Mouse (Mus musculus) R1 (cell line): ENCODE results near the gene Pgm1.
A peak's percentile ranks its signal among the peaks of the same experiment; 100 is the strongest.

ENCODE experiments used
- DNase-seq: peaks from one replicate; pipeline ENCODE4 v3.0.0-alpha.2; 2018; ENCODE audit warnings: low read depth, low spot score

Gene Pgm1

GRCm38 (mm10) chr4:99929149-99929612 lies at the start of gene Pgm1:
Gene Pgm1 (plus strand): TSS chr4:99929414.
- DNase-seq = peak; percentile 81

GRCm38 (mm10) chr4:99881882-99882281 lies 47.3 kb upstream of the Pgm1 start:
- DNase-seq = peak; percentile 11

DNA sequence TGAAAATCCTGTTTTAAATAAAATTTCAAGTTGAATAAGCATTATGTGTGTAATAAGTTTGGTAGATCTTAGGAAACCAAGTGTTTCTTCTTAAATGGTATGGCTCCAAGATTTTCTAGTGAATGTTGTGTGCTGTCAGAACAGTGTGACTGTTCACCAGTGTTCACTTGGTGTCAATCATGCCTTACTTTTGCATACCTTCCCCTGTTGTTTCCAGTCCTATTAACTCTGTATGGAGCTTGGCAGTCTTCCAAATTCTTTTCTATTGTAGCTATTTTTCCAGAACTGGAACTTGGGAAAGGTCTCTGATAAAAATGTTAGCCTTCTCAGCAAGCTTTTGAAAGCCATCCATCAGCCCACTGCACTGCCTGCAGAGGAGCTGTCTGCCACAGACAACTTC lies 46.8 kb upstream of the Pgm1 start:
- DNase-seq = no peak

- DNase-seq = peak; percentile 45
These were observed 15.2 kb upstream of the Pgm1 start for GRCm38 (mm10) chr4:99913894-99914451.

DNA sequence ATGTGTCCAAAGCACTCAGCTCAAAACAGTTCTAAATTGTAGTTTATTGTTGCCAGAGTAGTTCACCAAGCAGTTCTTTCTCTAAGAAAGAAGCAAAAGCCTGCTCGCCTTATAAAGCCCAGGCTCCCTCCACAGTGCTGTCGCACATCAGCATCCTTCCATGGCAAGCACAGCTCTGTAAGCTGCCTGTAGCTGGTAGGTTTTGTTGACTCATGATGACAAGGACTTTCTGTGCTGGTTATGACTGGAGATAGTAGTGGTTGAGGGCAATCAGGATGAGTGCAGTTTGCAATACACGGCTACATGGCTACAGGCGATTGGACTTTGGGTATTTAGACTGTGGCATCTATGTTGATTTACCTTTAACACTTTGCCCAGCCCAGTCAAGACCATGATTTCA lies 2.8 kb upstream of the Pgm1 start:
- DNase-seq = no peak

DNA sequence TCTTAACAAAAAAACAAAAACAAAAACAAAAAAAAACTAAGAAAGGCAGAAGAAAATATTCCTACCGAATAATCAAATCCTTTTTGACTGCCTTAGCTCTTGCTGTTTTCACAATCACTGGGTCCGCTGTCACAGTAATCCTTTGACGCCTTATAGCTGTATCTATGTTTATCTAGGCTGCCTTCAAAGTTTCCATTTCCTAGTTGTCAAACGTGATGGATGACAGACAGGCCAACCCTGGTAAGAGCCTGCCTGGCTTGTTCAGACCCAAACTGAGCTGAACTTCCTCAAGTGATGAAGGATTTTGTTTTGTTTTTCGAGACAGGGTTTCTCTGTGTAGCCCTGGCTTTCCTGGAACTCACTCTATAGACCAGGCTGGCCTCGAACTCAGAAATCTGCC lies 693 bp upstream of the Pgm1 start:
- DNase-seq = no peak

DNA sequence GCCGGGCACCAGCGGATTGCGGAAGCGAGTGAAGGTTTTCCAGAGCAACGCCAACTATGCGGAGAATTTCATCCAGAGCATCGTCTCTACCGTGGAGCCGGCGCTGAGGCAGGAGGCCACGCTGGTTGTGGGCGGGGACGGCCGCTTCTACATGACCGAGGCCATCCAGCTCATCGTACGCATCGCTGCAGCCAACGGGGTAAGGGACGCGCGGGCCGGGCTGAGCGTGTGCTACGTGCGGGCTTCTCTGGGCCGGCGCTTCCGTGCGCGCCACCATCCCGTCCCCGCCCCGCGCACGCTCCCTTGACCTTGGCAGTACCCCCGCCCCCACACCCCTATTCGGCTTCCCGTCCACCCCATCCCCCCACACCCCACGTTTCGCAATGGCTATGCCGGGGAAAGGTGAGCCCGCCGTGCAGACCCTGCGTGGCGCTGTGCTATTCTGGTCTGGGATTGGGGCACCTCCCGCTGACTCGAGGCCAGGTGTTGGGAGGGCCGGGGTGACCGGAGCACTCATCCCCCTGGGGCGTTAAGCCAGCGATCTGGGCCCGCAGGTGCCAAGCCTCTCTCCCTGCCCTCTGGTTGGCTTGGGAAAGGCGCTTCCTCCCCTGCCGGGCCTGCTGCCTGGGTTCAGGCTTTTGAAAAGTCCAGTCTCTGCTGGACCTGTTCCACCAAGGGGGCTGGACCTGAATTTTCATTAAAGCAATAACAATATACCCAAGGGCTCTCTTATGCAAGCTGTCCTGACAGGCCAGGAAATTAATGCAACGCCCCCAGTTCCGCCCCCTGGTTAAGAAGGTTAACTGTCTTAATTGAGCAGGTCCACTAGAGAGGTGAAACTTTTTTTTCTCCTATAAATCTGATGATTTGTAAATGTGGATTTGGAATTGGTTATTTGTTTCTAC lies 651 bp downstream of the Pgm1 start, which contains the start of gene Itgb3bp:
TSS of gene Itgb3bp (minus strand) at position 201 of the 905 bp plus-strand sequence.
- peak; percentile 76 for DNase-seq

GRCm38 (mm10) chr4:99930518-99931239 lies 1.5 kb downstream of the Pgm1 start:
- DNase-seq = no peak

DNA sequence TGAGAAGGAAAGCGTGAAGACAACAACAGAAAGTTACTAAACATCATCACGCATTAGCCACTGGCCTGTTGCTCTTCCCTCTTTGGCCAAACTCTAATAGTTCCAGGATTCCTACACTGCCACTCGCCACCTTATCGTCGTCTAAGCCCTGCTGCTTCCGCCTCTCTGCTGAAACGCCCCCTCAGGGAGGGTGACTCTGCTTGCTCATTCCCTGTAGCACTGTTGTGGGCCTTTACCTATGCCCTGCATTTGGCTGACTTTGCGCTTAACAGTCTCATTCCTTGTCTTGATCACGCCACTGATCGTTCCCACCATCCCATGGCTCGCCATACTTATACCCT lies 2.0 kb downstream of the Pgm1 start:
- no peak for DNase-seq

DNA sequence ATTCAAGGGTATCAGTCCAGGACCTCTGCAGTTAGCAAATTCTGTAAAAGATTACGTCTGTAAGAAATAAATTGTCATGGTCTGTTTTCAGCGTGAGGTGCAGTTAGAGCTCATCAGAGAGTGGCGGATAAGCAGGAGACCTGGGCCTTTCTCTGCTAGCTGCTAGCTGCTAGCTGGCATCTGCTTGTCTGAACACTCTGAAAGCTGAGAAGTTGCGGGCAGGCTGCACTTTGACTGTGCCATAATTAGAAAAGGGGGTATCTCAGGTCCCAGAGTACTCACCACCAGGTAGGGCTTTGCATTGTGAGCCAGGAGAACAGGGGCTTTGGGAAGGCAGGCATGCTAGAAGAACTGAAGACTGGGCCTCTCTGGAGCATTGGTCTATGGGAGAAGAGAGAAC lies 2.6 kb downstream of the Pgm1 start:
- no peak for DNase-seq

GRCm38 (mm10) chr4:99934859-99935258 lies 5.6 kb downstream of the Pgm1 start:
- no peak for DNase-seq

DNA sequence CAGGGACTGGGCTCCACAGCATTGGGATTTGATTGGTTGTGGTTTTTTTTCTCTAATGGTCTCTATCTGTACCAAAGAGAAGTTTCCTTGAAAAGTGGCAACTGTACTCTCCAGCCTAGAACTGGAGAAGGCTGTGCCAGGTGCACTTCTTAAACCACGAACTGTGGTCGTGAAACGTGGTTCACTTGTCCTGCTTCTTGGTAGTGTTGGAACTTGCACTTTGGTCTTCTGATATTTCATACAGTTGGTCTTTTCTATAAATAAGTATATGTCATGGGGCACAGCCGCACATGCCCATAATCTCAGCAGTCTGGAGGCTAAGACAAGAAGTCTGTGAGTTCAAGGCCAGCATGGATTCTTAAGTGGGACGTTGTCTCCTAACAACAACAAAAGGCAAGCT lies 7.1 kb downstream of the Pgm1 start:
- DNase-seq = no peak

DNA sequence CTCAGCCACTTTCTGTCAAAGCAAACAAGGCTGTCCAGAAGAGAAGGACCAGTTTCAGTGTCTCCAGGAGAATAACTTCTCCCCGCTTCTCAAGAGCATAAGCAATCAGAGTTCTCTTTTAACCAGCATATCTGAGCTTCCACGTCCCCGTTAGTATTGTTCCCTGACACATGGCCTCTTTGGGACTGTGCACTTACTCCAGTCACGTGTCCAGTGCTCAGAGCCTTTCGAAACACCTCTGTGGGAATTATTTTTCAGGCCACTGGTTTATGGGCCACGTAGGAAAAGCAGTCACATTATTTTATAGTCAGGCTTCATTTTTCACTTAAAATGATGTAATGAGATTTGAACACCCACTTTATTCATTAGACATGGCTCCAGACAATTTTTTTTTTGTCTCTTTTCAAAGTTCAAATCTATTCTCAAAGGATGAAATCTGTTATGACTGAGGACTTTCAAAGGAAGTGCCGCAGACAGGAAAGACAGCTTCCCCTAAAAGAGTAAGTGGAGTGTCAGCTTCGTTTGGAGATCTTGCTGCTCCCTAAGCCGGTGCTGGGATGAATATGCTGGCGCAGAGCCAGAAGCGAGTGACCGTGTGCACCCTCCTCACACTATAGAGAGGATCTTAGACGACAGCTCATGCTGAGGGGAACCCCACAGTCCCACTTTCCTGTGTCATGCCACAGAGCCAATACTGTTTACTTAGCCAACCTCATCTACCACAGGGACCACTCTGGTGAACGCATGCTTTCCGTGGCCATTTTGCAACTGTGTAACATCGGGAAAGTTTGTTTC lies 10.7 kb downstream of the Pgm1 start:
- no peak for DNase-seq

DNA sequence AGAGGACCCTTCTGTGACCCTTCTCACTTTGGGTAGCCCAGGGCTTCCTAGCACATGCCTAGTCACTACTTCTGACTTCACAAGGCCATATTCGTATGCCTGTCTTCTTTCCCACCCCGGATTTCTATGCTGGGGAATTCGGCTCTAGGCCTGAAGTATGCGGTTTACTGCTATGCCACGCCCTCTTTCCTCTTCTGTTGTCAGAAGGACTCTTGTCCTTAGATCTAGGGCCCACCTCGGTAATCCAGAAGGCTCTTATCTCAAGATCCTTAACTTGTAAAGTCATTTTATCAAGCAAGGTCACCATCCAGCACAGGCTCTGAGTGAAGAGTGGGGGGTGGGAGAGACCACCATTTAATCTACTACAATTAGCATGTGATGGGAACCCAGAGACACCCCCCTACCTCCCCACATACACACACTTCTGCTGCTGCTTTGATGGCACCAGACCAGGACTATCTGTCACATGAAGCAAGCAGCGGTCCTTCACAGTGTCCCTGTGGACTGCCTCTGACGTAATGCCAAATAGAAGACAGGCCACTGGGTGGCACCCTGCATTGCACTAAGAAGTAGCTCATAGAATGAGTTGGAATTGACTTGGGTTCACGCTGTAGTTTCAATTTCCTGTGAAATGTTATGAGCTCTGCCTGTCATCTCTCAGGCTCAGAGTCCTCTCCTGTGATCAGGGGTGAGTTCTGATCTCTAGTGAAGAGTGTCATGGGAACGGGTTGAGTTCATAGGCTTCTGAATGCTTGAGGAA lies 12.6 kb downstream of the Pgm1 start:
- no peak for DNase-seq

- DNase-seq = no peak
These were observed 15.4 kb downstream of the Pgm1 start for GRCm38 (mm10) chr4:99944606-99945005.

- no peak for DNase-seq
These were observed 15.8 kb downstream of the Pgm1 start for GRCm38 (mm10) chr4:99945011-99945410.

DNA sequence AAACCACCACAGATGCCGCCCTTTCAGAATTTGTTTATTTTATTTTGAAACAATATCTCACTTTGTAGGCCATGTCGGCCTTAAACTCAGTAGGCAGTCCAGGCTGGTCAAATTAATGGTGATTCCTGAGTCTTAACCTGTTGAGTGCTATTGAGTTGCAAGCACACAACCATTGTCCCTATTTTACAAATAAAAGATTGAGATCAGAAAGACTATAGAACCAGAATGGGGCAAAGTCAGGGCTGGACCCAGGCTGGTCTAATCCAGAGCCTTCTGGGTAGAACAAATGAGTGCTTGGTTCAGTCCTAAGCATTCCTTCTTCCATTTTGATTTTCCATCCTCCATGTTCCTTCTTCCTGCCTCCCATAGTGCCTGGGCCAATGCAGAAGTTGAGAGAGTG lies 17.3 kb downstream of the Pgm1 start:
- peak; percentile 18 for DNase-seq

- DNase-seq = peak; percentile 42
These were observed 18.0 kb downstream of the Pgm1 start for GRCm38 (mm10) chr4:99947192-99947591.

DNA sequence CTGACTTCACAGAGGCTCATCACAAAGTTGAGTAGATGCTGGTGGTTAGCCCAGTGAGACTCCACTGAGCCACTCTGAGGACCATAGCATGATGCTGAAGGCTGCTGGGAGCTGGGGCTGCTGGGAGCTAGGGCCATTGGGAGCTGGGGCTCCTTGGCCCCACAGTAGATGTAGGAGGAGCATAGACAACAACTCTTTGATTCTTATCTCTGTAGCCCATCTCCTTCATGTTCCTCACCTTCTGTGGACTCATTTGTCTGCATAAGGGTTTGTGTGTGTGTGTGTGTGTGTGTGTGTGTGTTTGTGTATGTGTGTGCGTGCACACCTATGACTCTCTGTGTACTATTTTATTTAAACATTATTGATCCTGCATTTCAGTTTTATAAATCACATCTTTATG lies 18.7 kb downstream of the Pgm1 start:
- DNase-seq = no peak

- no peak for DNase-seq
These were observed 24.7 kb downstream of the Pgm1 start for GRCm38 (mm10) chr4:99953904-99954303.

- no peak for DNase-seq
These were observed 26.2 kb downstream of the Pgm1 start for GRCm38 (mm10) chr4:99955396-99955795.
